Mouse (Mus musculus): Measurements from ENCODE around the gene Coq10b.

DNA sequence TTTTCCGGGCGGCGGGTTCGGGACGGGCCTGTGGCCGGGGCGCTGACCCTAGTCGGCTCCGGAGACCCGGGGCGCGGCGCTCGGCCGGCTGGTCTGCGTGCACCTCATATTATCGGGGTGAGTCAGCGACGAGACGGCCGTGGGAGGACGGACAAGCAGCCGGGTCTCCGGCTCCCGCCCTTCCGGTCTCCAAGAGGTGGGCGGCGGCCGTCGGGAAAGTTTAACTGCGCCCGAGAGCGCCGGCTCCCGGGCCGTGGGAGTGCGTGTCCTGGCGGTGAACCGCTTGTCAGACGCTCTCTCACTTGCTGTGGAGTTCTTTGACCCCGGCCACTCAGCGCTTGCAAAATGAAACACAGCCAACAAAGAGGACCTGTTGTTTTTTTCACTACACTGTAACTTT, 435 bp downstream of the Coq10b start:
- TF ChIP-seq CTCF (IDR thresholded peaks at IDR 0.05; ENCODE audit: extremely low read depth, insufficient read length, insufficient replicate concordance, low read depth, low read length) (no peak), POLR2A (IDR thresholded peaks at IDR 0.05; ENCODE audit: low read depth, low read length) (no peak)
